Mouse (Mus musculus) telencephalon, adult 2 months (tissue): ENCODE data around the gene Hist1h4h.

Experiments used
- DNase-seq: peaks from one replicate; pipeline ENCODE4 v3.0.0-alpha.2; 2011; ENCODE audit warnings: low read depth, low spot score

Gene Hist1h4h

GRCm38 (mm10) chr13:23530901-23531875, at the start of gene Hist1h4h:
Gene Hist1h4h (plus strand): TSS chr13:23531050.
- DNase-seq: peak; percentile 97

DNA sequence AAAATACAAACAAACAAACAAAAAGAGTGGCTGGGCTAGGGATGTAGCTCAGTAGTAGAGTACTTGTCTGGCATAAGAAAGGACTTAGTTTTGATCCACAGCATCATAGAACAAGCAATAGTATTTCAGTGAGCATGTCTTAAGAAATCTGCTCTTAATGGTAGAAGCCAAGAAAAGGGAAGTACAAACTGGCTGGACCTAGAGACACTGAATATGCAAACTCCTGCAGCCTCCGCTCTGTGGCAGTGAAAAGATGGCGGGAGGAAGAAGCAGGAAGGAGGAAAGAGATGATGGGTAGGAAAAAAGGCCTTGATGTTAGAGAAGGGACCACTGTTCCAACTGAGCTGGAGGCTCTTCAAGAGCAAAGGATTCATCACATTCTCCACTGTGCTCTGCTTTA, 47.7 kb upstream of the Hist1h4h start:
- no peak for DNase-seq

GRCm38 (mm10) chr13:23485271-23485670, 45.6 kb upstream of the Hist1h4h start:
- no peak for DNase-seq

DNA sequence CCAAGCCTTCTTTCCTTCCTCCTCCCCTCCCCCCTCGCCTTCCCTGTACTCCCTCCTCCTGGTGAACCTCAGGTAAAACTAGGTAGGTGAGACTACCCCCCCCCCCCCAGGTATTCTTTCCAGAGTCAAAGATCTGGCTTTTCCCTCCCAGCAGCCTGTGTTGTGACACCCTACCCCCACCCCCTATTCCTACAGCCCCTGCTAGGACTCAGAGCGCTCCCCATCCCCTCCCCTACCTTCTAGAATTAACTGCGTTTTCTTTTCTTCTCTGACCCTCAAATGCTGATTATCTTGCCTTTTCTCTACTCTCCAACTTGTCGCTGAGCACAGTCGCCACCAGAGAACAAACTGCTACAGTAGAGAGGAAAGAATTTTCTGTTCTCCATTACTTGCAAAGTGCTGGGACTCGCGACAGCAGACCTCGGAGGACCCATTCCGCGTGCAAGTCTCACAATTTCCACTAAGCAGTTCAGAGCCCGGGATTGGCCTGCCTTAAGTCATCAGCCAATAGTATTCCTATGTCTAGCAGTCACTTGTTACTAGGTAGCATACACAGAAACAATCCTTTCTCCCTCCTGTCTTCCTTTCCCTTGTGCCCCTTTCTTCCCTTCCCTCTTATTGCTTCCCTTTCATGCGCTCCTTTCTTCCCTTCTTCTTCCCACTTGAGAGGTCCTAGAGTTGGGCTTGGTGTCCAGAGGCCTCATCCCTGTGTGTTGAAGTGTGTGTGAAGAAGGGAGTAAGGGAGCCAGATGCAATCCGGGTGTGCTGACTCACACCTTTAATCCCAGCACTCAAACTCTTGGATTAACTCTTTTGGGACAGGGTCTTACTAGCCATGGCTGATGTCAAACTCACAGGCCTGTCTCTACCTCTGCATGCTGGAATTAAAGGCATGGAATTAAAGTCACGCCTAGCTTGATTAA, 42.2 kb upstream of the Hist1h4h start, which contains the start of gene Btn2a2:
Btn2a2 (minus strand) TSS at position 458 of the 923 bp plus-strand sequence.
- peak; percentile 84 for DNase-seq

DNA sequence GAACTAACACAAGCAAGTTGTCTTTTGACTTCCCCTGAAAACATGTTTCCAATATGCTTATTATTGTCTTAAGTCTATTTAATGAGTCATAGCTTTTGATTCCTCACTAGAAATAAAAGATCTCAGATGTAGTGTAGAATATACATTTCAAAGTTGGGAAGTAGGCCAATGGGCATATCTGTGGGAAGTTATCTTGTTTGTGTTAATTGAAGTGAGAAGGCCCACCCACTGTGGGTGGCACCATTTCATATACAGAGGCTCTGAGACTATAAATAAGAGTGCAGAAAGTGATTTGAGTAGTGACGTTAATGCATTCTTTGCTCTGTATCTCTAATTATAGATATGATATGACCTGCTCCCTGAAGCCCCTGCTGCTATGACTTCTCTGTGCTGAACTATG, 40.0 kb upstream of the Hist1h4h start:
- DNase-seq: no peak

DNA sequence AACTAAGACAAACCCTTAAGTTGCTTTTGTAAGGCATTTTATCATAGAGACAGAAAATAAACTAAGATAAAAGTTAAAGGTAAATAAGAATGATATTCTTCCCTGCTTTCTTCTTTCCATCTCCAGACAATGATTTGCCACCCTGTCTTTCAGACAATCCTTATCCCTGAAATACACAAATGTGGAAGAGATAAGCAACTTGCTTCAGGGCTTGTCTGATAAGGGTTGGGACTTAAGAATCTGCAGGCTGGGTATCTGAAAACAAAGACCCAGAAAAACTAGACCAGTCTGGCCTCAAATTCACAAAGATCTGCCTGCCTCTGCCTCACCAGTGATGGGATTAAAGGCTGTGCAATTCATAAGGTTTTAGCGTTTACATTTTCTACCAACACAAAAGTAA, 39.6 kb upstream of the Hist1h4h start:
- DNase-seq: no peak

DNA sequence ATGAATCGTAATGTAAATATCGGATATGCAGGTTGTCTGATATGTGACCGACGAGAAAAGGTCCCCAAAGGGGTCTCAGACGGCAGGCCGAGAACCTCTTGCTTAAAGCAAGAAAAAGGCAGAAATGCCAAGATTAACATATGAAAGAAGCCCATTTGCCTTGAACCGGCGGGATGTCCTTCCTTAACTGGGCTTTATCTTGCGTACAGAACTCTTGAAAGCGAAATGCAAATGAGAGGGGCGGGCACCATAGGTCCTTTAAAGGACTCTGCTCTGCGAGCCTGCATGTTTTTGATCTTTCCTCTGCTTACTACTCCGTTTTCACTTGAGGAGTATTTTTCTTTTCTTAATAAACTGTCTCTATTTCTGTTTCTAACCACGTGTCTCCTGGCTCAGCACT, 38.9 kb upstream of the Hist1h4h start:
- no peak for DNase-seq

- DNase-seq: no peak
Measured at GRCm38 (mm10) chr13:23495526-23495925, 35.3 kb upstream of the Hist1h4h start.

- DNase-seq: no peak
Measured at GRCm38 (mm10) chr13:23497656-23498321, 33.1 kb upstream of the Hist1h4h start.

GRCm38 (mm10) chr13:23498653-23499052, 32.2 kb upstream of the Hist1h4h start:
- no peak for DNase-seq

- DNase-seq: no peak
Measured at GRCm38 (mm10) chr13:23499943-23500342, 30.9 kb upstream of the Hist1h4h start.

DNA sequence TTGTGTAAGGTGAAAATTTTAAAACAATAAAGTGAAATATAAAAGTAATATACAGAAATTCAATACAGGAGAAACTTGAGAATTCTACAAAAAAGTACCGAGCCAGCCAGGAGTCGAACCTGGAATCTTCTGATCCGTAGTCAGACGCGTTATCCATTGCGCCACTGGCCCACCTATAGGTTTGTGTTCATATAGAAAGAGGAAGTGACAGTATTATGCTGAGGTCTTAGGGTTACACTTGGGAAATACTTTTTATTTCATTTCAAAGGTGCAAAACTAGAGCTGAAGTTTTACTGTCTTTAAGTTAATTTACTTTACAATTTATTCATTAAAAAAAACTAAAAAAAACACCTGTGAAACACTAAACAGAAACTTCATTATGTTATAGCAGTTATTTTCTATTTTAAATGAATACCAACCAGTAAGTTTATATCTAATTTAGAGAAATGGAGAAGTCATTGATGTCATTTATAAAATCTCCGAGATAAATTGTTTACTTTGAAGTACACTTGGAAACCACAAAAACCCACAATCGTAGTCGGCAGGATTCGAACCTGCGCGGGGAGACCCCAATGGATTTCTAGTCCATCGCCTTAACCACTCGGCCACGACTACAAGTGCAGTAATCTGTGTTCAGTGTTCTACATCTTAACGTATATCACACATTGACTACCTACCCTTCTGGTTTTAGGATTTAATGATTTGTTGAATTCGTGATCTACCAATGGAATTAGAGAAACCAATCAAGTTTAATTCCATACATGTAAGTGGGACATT, 30.2 kb upstream of the Hist1h4h start:
- DNase-seq: no peak

- DNase-seq: no peak
Measured at GRCm38 (mm10) chr13:23501511-23501910, 29.3 kb upstream of the Hist1h4h start.

- no peak for DNase-seq
Measured at GRCm38 (mm10) chr13:23502031-23502567, 28.8 kb upstream of the Hist1h4h start.

- no peak for DNase-seq
Measured at GRCm38 (mm10) chr13:23502916-23503315, 27.9 kb upstream of the Hist1h4h start.

DNA sequence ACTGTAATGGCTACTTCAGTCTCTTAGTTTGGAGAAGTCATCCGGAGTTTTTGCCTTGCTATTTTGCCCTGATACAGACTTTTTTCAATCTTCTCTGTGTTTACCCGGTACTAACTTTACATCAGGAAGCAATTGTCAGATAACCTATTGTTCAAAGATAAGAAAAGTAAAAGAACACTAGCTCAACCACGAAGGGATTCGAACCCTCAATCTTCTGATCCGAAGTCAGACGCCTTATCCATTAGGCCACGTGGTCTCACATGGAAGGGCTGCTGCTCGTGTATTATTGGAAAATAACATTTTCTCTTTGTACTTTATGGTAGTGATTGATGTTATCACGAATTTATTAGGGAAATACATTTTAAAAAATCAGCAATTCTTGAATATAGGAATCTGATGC, 27.1 kb upstream of the Hist1h4h start:
- no peak for DNase-seq

DNA sequence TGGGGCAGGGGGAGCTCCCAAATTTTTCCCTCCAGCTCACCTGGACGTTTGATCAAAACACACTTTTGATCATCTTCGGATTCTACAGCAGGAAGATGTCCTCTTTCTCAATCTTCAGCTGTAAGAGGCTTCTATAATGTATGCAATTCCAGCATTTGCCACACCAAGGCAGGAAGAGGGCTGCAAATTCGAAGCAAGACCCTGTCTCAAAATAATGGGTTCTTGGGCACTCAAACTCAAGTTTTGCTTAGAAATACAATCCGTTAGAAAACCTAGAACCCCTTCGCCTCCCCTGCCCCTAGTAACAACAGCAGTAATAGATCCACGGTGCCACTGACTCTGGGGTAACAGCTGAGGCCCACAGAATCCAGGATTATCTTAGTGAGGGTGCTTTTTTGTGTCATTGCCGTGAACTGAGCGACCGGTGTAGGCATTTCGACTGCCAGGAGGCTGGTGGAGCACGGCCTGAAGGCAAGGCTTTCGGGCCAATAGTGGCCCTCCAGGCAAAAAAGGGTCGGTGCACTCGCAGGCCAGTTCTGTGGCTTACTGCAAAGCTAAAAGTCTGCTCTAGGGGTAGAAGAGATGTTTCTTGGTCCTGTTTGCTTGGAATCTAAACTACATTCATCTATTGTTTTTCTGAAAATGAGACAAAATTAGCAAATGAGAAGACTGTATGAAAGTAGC, 25.0 kb upstream of the Hist1h4h start:
- DNase-seq: no peak

DNA sequence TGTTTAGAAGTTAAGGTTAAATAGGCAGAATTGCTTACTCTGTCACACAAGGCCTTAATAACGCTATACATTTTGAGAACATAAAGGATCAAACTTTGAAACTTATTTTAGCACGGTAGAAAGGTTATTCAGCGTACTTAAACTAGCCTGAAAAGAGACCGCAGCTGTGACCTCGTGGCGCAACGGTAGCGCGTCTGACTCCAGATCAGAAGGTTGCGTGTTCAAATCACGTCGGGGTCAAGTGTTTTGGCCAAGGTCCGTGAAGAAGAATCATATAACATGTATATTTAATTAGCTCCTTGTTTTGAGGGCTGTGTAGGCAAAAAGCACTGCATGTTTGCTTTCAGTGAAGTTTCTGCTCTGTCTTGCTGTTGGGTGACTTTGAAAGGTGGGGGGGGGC, 24.5 kb upstream of the Hist1h4h start:
- no peak for DNase-seq

GRCm38 (mm10) chr13:23506819-23507515, 23.9 kb upstream of the Hist1h4h start:
- DNase-seq: no peak
